Mouse (Mus musculus): ENCODE results near the gene Gm3893. TPM values are rescaled to one million over a fixed set of nuclear protein-coding genes. Genes with fewer than 3 reads are reported as not detected.
"Not testable (repeated sequence)": the region's sequence is repeated elsewhere in the genome, so short reads cannot be mapped to it uniquely, and the experiment has no call there.

The Gm3893 gene
- not detected in 2 replicates for polyA plus RNA-seq (2014; fragmentation: Nextera tagmentation; extraction: Ambion mirVana)

GRCm38 (mm10) chr4:42090907-42091306 is at the start of gene Gm3893:
Gm3893 (plus strand) TSS chr4:42091207.
- not testable (repeated sequence) for DNase-seq (ENCODE audit: low spot score); H3K27me3 ChIP-seq (replicated peaks; ENCODE audit: control insufficient read depth, insufficient read depth, low read length); H3K4me3 ChIP-seq (ENCODE audit: low read depth, low read length); H3K9ac ChIP-seq (ENCODE audit: low read depth, low read length); H3K36me3 ChIP-seq (ENCODE audit: control insufficient read depth, insufficient read depth, low read length); H3K4me1 ChIP-seq (ENCODE audit: control insufficient read depth, insufficient read depth, low read length); H3K27ac ChIP-seq (replicated peaks; ENCODE audit: low read depth, low read length); ATAC-seq (ENCODE audit: low read depth); H3K4me2 ChIP-seq (ENCODE audit: low read depth, low read length); H3K9me3 ChIP-seq (ENCODE audit: control insufficient read depth, low read length)
- no CpG with 5 or more reads among the region's 2 CpGs for WGBS

GRCm38 (mm10) chr4:42114517-42114916 is 23.5 kb downstream of the Gm3893 start, which contains the start of gene Gm13304:
Gm13304 (plus strand) TSS chr4:42114817.
- H3K4me2 ChIP-seq (ENCODE audit: low read depth, low read length), result not testable (repeated sequence)

More at GRCm38 (mm10) chr4:42114517-42114916, 23.5 kb downstream of the Gm3893 start, which contains the start of gene Gm13304:
- not testable (repeated sequence) for H3K27ac ChIP-seq (replicated peaks; ENCODE audit: low read depth, low read length); H3K4me1 ChIP-seq (ENCODE audit: control insufficient read depth, insufficient read depth, low read length); DNase-seq (ENCODE audit: low spot score); H3K9ac ChIP-seq (ENCODE audit: low read depth, low read length); ATAC-seq (ENCODE audit: low read depth); H3K9me3 ChIP-seq (ENCODE audit: control insufficient read depth, low read length); H3K4me3 ChIP-seq (ENCODE audit: low read depth, low read length); H3K36me3 ChIP-seq (ENCODE audit: control insufficient read depth, insufficient read depth, low read length); H3K27me3 ChIP-seq (replicated peaks; ENCODE audit: control insufficient read depth, insufficient read depth, low read length)
- no CpG with 5 or more reads among the region's 5 CpGs for WGBS

Other genes starting within 250 kb of the Gm3893 start
- gene Gm21541, start 187.6 kb upstream of the Gm3893 start, polyA plus RNA-seq (2014; fragmentation: Nextera tagmentation; extraction: Ambion mirVana), result 53.6 TPM in 1 of 2 replicates, not detected in the other
- 1.2 and 2.1 TPM in 2 replicates for gene Gm20878, start 149.6 kb upstream of the Gm3893 start, polyA plus RNA-seq (2014; fragmentation: Nextera tagmentation; extraction: Ambion mirVana)
- 0.53 and 0.64 TPM in 2 replicates for gene Fam205a4, start 125.1 kb upstream of the Gm3893 start, polyA plus RNA-seq (2014; fragmentation: Nextera tagmentation; extraction: Ambion mirVana)
- not detected in 2 replicates for gene Gm21093, start 56.5 kb upstream of the Gm3893 start, polyA plus RNA-seq (2014; fragmentation: Nextera tagmentation; extraction: Ambion mirVana)
- gene Gm13304, start 23.6 kb downstream of the Gm3893 start, polyA plus RNA-seq (2014; fragmentation: Nextera tagmentation; extraction: Ambion mirVana), result 0.43 TPM in 1 of 2 replicates, not detected in the other
- gene Gm13306, start 62.2 kb downstream of the Gm3893 start, polyA plus RNA-seq (2014; fragmentation: Nextera tagmentation; extraction: Ambion mirVana), result 0.40 TPM in 1 of 2 replicates, not detected in the other
- 0.51 and 0.80 TPM in 2 replicates for gene Gm13305, start 77.4 kb downstream of the Gm3893 start, polyA plus RNA-seq (2014; fragmentation: Nextera tagmentation; extraction: Ambion mirVana)
- not detected in 2 replicates for gene Gm10600, start 149.4 kb downstream of the Gm3893 start, polyA plus RNA-seq (2014; fragmentation: Nextera tagmentation; extraction: Ambion mirVana)
- 2.3 TPM in 1 of 2 replicates, not detected in the other for gene Ccl21b, start 164.6 kb downstream of the Gm3893 start, polyA plus RNA-seq (2014; fragmentation: Nextera tagmentation; extraction: Ambion mirVana)
- gene Gm21953, start 203.1 kb downstream of the Gm3893 start, polyA plus RNA-seq (2014; fragmentation: Nextera tagmentation; extraction: Ambion mirVana), result not detected in 2 replicates
- not detected in 2 replicates for gene Fam205a3, start 227.1 kb downstream of the Gm3893 start, polyA plus RNA-seq (2014; fragmentation: Nextera tagmentation; extraction: Ambion mirVana)